13 mouse cellular contexts compared by ENCODE assay signal in the genomic region with DNA sequence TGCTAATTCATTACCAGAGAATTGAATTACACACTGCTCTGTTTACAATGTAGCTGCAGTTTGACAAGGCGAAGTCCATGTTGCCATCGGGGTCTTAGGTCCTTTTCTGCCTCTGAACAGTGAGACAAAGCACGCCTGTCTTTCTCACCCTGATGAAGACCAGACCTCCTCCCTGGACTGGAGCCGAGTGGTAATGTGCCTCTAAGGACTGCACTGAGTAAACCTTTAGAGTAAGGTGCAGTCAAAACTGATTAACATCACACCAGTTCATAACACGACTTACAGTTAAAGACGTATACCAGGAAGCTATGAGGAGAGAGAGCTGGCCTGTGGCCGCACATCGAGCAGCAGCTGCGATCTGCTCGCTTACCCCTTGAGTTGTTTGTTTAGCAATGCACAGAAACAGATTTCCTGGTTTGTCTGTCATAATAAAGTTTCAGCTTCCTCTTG.
A peak's percentile ranks its signal among the peaks of the same experiment; 100 is the strongest.
DNase-seq lines count a peak whose midpoint lies in the region; ATAC-seq and TF ChIP-seq lines count a peak whose summit lies in the region.
"Had no signal": no experiment of that assay in that cellular context is flagged by ENCODE, and none has a peak within 500 bp of the region (broad histone marks: within the 10 kb centered on the region; RNA-seq: fewer than 3 reads in every experiment).

No protein-coding gene starts in this region.

- intact Hi-C loops in left cerebral cortex, postnatal 14 days (cut with DNase I), result no loop called here

- H3K27ac ChIP-seq in kidney, postnatal 0 days, result no peak overlapping the region
- no peak overlapping the region for H3K27ac ChIP-seq in embryonic facial prominence, embryonic 11.5 days (replicated peaks; ENCODE audit: low read depth, low read length)
- H3K27ac ChIP-seq: forebrain, embryonic 12.5 days; hindbrain, embryonic 14.5 days; midbrain, embryonic 10.5 days had no signal

- no peak overlapping the region for H3K4me3 ChIP-seq in kidney, postnatal 0 days (replicated peaks; ENCODE audit: low read depth, low read length)
- H3K4me3 ChIP-seq in embryonic facial prominence, embryonic 11.5 days (ENCODE audit: low read depth, low read length), result no peak overlapping the region
- H3K4me3 ChIP-seq: forebrain, embryonic 12.5 days; midbrain, embryonic 10.5 days had no signal

- H3K9me3 ChIP-seq in kidney, postnatal 0 days (replicated peaks; ENCODE audit: low read length), result no peaks in the 10 kb centered on the region
- no peaks in the 10 kb centered on the region for H3K9me3 ChIP-seq in embryonic facial prominence, embryonic 11.5 days (replicated peaks; ENCODE audit: control insufficient read depth, low read length)
- H3K9me3 ChIP-seq: forebrain, embryonic 12.5 days had no signal

- H3K4me1 ChIP-seq in kidney, postnatal 0 days (replicated peaks; ENCODE audit: insufficient read depth, low read length), result 0 out of 2 replicates have a peak, but pooled peaks cover 5% of the 10 kb centered on the region
- H3K4me1 ChIP-seq in embryonic facial prominence, embryonic 11.5 days (ENCODE audit: control insufficient read depth, insufficient read depth, low read length), result no peaks in the 10 kb centered on the region; the same call in 1 of the 2 replicates
- H3K4me1 ChIP-seq: forebrain, embryonic 12.5 days had no signal

- peak overlapping the region; percentile 27 for H3K4me2 ChIP-seq in kidney, postnatal 0 days (ENCODE audit: low read length)
- H3K4me2 ChIP-seq in embryonic facial prominence, embryonic 11.5 days (ENCODE audit: low read depth, low read length), result no peak overlapping the region
- H3K4me2 ChIP-seq: forebrain, embryonic 12.5 days; hindbrain, embryonic 14.5 days had no signal

- no peak for ATAC-seq in kidney, postnatal 0 days (replicated peaks; ENCODE audit: low FRiP score, low read depth)
- peak; percentile 80 for ATAC-seq in embryonic facial prominence, embryonic 11.5 days (replicated peaks; ENCODE audit: insufficient number of reproducible peaks, low FRiP score, low TSS enrichment, low read depth)

- H3K36me3 ChIP-seq in kidney, postnatal 0 days (ENCODE audit: insufficient read depth, low read length), result no peaks in the 10 kb centered on the region
- no peaks in the 10 kb centered on the region for H3K36me3 ChIP-seq in embryonic facial prominence, embryonic 11.5 days (replicated peaks; ENCODE audit: control insufficient read depth, insufficient read depth, low read depth, low read length)
- H3K36me3 ChIP-seq: forebrain, embryonic 12.5 days; midbrain, embryonic 10.5 days had no signal

- WGBS in kidney, postnatal 0 days, result 14% methylated on average over 10 of the region's 10 CpGs
- WGBS in embryonic facial prominence, embryonic 11.5 days, result 24% methylated on average over 10 of the region's 10 CpGs

- H3K27me3 ChIP-seq in kidney, postnatal 0 days (ENCODE audit: insufficient read depth, low read length), result no peaks in the 10 kb centered on the region
- H3K27me3 ChIP-seq in embryonic facial prominence, embryonic 11.5 days (ENCODE audit: control insufficient read depth, insufficient read depth, low read length), result no peaks in the 10 kb centered on the region
- H3K27me3 ChIP-seq: forebrain, embryonic 12.5 days had no signal

- peak; percentile 57 for DNase-seq in kidney, postnatal 0 days (ENCODE audit: low spot score)
- DNase-seq in kidney, adult 11 months, result no peak
- DNase-seq in embryonic facial prominence, embryonic 11.5 days (ENCODE audit: low spot score), result peak; percentile 85
- peak; percentile 52 for DNase-seq in hindlimb bud, embryonic 11.5 days (ENCODE audit: extremely low spot score, low read depth, low spot score)
- peak; percentile 28 for DNase-seq in retina, postnatal 1 day
- no peak for DNase-seq in testis, postnatal 14 days (ENCODE audit: low spot score)
- DNase-seq in left cerebral cortex, postnatal 14 days (ENCODE audit: low spot score in 2 of 2), result no peak
- DNase-seq: adrenal gland, postnatal 14 days; cerebellum, adult 9-10 months; thymus, postnatal 25 days had no signal

- no peak for TF ChIP-seq CTCF in kidney, postnatal 0 days (IDR thresholded peaks at IDR 0.05; ENCODE audit: low read depth)

- H3K9ac ChIP-seq in kidney, postnatal 0 days (ENCODE audit: low read depth, low read length), result no peak overlapping the region
- H3K9ac ChIP-seq in embryonic facial prominence, embryonic 11.5 days (replicated peaks; ENCODE audit: low read length), result no peak overlapping the region
- H3K9ac ChIP-seq: forebrain, embryonic 12.5 days; hindbrain, embryonic 14.5 days had no signal

Comparison
In these comparisons a context has a peak if more than half of its experiments do, and no peak if none do; other contexts are left out.
1. DNase-seq: peak in kidney, postnatal 0 days (single experiment), embryonic facial prominence, embryonic 11.5 days (single experiment), hindlimb bud, embryonic 11.5 days (single experiment) and retina, postnatal 1 day (single experiment); none in kidney, adult 11 months (single experiment), testis, postnatal 14 days (single experiment) and left cerebral cortex, postnatal 14 days (0 of 2).